Mouse (Mus musculus) lung, adult 2 months (tissue): ENCODE measurements around the gene Ints2.

Experiments
- CTCF ChIP-seq: fragments of 200-500 bp; IDR thresholded peaks from 2 replicates; pipeline ENCODE4 v1.5.1; 2011; ENCODE audit warnings: mild to moderate bottlenecking, low read length, control low read depth; ENCODE audit not compliant: insufficient read depth
- POLR2A ChIP-seq: fragments of 200-500 bp; IDR thresholded peaks from 2 replicates; pipeline ENCODE4 v1.6.1; 2011; ENCODE audit warnings: low read depth, mild to moderate bottlenecking, control low read depth, low read length, borderline replicate concordance; ENCODE audit errors: extremely low read depth

DNA sequence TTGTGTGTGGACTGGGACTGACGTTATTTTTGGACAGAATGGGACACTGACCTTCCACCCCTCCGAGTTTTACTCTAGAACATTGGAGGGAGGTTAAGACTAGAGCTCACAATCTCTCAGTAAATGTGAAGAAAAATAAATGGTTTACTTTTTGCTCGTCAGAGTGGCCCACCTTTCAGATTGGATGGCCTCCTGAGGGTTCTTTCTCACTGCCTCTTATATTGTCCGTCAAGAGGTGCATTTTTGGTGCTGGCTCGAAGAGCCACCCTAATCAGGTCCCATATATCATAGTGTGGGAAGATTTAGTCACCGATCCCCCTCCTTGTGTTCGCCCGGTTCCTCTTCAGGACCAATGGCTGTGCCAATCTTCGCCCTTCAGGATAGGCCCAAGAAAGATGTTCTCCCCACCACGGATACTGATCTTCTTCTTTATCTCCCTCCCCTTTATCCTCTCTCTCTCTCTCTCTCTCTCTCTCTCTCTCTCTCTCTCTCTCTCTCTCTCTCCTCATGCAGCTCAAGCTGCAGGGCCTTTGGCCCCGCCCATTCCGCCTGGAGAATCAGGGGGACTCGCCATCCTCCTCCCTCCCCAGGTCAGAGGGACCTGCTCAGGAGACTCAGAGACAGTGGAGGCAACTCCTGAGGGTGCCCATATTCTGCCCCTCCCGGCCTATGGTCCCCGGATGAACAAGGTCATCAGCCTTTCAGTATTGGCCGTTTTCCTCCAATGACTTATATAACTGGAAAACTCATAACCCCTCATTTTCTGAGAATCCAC lies 55.3 kb downstream of the Ints2 start:
- no peak for TF ChIP-seq POLR2A
- TF ChIP-seq CTCF: no peak
